Mouse (Mus musculus) CH12.LX (cell line): ENCODE data around the gene Prkce. TPM values are rescaled to one million over a fixed set of nuclear protein-coding genes. Genes with fewer than 3 reads are reported as not detected.

Source experiments
- DNase-seq: peaks from one replicate; pipeline ENCODE4 v3.0.0-alpha.2; 2013; ENCODE audit errors: extremely low read depth
- H3K27ac ChIP-seq: 2 replicates; pipeline ENCODE4 v1.5.1; 2012; ENCODE audit warnings: low read depth, mild to moderate bottlenecking, control low read depth, moderate library complexity; ENCODE audit not compliant: insufficient read depth
- H3K27me3 ChIP-seq: replicated peaks from 2 replicates; pipeline ENCODE3; 2012; ENCODE audit warnings: inconsistent platforms
- H3K36me3 ChIP-seq, 2 experiments: replicated peaks in 1 of 2; 2 replicates each; pipeline versions ENCODE3 to v1.6.1; 2012; ENCODE audit warnings: inconsistent platforms in 1 of 2, low read length in 1 of 2, mild to moderate bottlenecking in 1 of 2, mixed read lengths in 1 of 2, moderate library complexity in 1 of 2; ENCODE audit not compliant: control insufficient read depth in 1 of 2, insufficient read depth in 1 of 2
- H3K4me1 ChIP-seq, 2 experiments: 2 replicates each; pipeline ENCODE4 v1.6.1; 2012; ENCODE audit warnings: inconsistent platforms in 1 of 2, moderate library complexity in 1 of 2; ENCODE audit not compliant: insufficient read depth in 2 of 2, control insufficient read depth in 1 of 2
- H3K4me2 ChIP-seq: 2 replicates; pipeline ENCODE4 v1.6.1; 2012; ENCODE audit warnings: low read depth, mild to moderate bottlenecking, control low read depth; ENCODE audit not compliant: poor library complexity, insufficient read depth, severe bottlenecking
- H3K4me3 ChIP-seq, 3 experiments: fragments of 150-350 bp in 1 of 3; sonication (generic) in 1 of 3; replicated peaks in 1 of 3; 2 replicates each; pipeline versions ENCODE3 to v1.5.1; 2011 to 2012; ENCODE audit warnings: low read depth in 2 of 3, low read length in 2 of 3, mild to moderate bottlenecking in 2 of 3, moderate library complexity in 2 of 3, control low read depth in 1 of 3, improper control_type of control experiment in 1 of 3, inconsistent platforms in 1 of 3, mixed read lengths in 1 of 3; ENCODE audit not compliant: poor library complexity in 1 of 3
- H3K79me2 ChIP-seq: replicated peaks from 2 replicates; pipeline ENCODE4 v1.6.1; 2012; ENCODE audit warnings: mild to moderate bottlenecking, moderate library complexity; ENCODE audit not compliant: control insufficient read depth, poor library complexity, insufficient read depth, severe bottlenecking; ENCODE audit errors: extremely low read depth
- H3K9ac ChIP-seq: 2 replicates; pipeline ENCODE4 v1.6.1; 2012; ENCODE audit warnings: low read depth, mild to moderate bottlenecking, control low read depth, moderate library complexity; ENCODE audit not compliant: insufficient read depth
- H3K9me3 ChIP-seq: replicated peaks from 2 replicates; pipeline ENCODE3; 2012; ENCODE audit warnings: low read length, inconsistent platforms, mixed read lengths
- CHD1 ChIP-seq: IDR thresholded peaks from 2 replicates; pipeline ENCODE4 v1.6.1; 2012; ENCODE audit warnings: low read depth, low read length, improper control_type of control experiment, inconsistent platforms
- CHD2 ChIP-seq: IDR thresholded peaks from 2 replicates; pipeline ENCODE4 v1.6.1; 2011; ENCODE audit warnings: low read length, improper control_type of control experiment
- CTCF ChIP-seq, 2 experiments: IDR thresholded peaks in 1 of 2; conservative IDR thresholded peaks in 1 of 2; 2 replicates each; pipeline ENCODE4 v1.5.1; 2011 to 2012; ENCODE audit warnings: low read depth in 2 of 2, low read length in 2 of 2, improper control_type of control experiment in 1 of 2, inconsistent platforms in 1 of 2, mild to moderate bottlenecking in 1 of 2, moderate library complexity in 1 of 2
- EP300 ChIP-seq: IDR thresholded peaks from 2 replicates; pipeline ENCODE4 v1.6.1; 2011; ENCODE audit warnings: low read length, improper control_type of control experiment
- ETS1 ChIP-seq: conservative IDR thresholded peaks from 2 replicates; pipeline ENCODE4 v1.6.1; 2012; ENCODE audit warnings: low read depth, mild to moderate bottlenecking, inconsistent platforms, low read length, improper control_type of control experiment, moderate library complexity
- GABPA ChIP-seq: IDR thresholded peaks from 2 replicates; pipeline ENCODE4 v1.6.1; 2012; ENCODE audit warnings: low read depth, low read length, improper control_type of control experiment, inconsistent platforms; ENCODE audit not compliant: insufficient replicate concordance
- HCFC1 ChIP-seq: IDR thresholded peaks from 2 replicates; pipeline ENCODE4 v1.6.1; 2012; ENCODE audit warnings: low read depth, mild to moderate bottlenecking, inconsistent platforms, low read length, improper control_type of control experiment
- JUN ChIP-seq: IDR thresholded peaks from 2 replicates; pipeline ENCODE4 v1.6.1; 2011; ENCODE audit warnings: low read depth, mild to moderate bottlenecking, low read length, improper control_type of control experiment, moderate library complexity; ENCODE audit not compliant: insufficient read depth
- JUND ChIP-seq: conservative IDR thresholded peaks from 2 replicates; pipeline ENCODE4 v1.6.1; 2011; ENCODE audit warnings: low read depth, low read length, improper control_type of control experiment
- MAX ChIP-seq: IDR thresholded peaks from 2 replicates; pipeline ENCODE4 v1.6.1; 2011; ENCODE audit warnings: low read length, improper control_type of control experiment
- MAZ ChIP-seq: IDR thresholded peaks from 2 replicates; pipeline ENCODE4 v1.6.1; 2012; ENCODE audit warnings: low read depth, mild to moderate bottlenecking, inconsistent platforms, low read length, improper control_type of control experiment, moderate library complexity
- MEF2A ChIP-seq: IDR thresholded peaks from 2 replicates; pipeline ENCODE4 v1.6.1; 2014; ENCODE audit warnings: low read depth, mild to moderate bottlenecking, inconsistent platforms, low read length, improper control_type of control experiment, borderline replicate concordance
- MXI1 ChIP-seq: IDR thresholded peaks from 2 replicates; pipeline ENCODE4 v1.6.1; 2011; ENCODE audit warnings: mild to moderate bottlenecking, low read depth, low read length, improper control_type of control experiment
- NELFE ChIP-seq: IDR thresholded peaks from 2 replicates; pipeline ENCODE4 v1.6.1; 2011; ENCODE audit warnings: low read depth, low read length, improper control_type of control experiment
- POLR2AphosphoS2 ChIP-seq: IDR thresholded peaks from 2 replicates; pipeline ENCODE4 v1.6.1; 2011; ENCODE audit warnings: low read depth, low read length, improper control_type of control experiment
- RAD21 ChIP-seq: IDR thresholded peaks from 2 replicates; pipeline ENCODE4 v1.6.1; 2011; ENCODE audit warnings: low read depth, mild to moderate bottlenecking, low read length, improper control_type of control experiment, moderate library complexity
- SIN3A ChIP-seq: IDR thresholded peaks from 2 replicates; pipeline ENCODE4 v1.6.1; 2012; ENCODE audit warnings: low read length, improper control_type of control experiment, inconsistent platforms
- SMC3 ChIP-seq: IDR thresholded peaks from 2 replicates; pipeline ENCODE4 v1.6.1; 2011; ENCODE audit warnings: low read depth, low read length, improper control_type of control experiment
- TBP ChIP-seq: conservative IDR thresholded peaks from 2 replicates; pipeline ENCODE4 v1.6.1; 2011; ENCODE audit warnings: low read depth, low read length, improper control_type of control experiment
- TCF12 ChIP-seq: IDR thresholded peaks from 2 replicates; pipeline ENCODE4 v1.6.1; 2014; ENCODE audit warnings: low read depth, mild to moderate bottlenecking, inconsistent platforms, low read length, improper control_type of control experiment
- ZNF384 ChIP-seq: IDR thresholded peaks from 2 replicates; pipeline ENCODE4 v1.6.1; 2012; ENCODE audit warnings: low read depth, low read length, improper control_type of control experiment, inconsistent platforms
- dilution Hi-C: fragments of 300-500 bp; cut with MboI; formaldehyde crosslinking; loops from 2 replicates; pipeline ENCODE4 v1.14.3; 2020; ENCODE audit warnings: low sequenced_read_pairs; ENCODE audit not compliant: extremely low pct_unique_long_range_greater_than_20kb, extremely low pct_ligation_motif_present
- in situ Hi-C: fragments of 300-500 bp; cut with MboI; formaldehyde crosslinking; loops from 3 replicates; pipeline ENCODE4 v1.14.3; 2019; ENCODE audit warnings: low sequenced_read_pairs, low pct_ligation_motif_present, low pct_unique_long_range_greater_than_20kb, mixed read lengths
- polyA plus RNA-seq: library from polyadenylated mRNA; unstranded; fragments of >175 nt; gene quantifications from 2 replicates; pipeline ENCODE4 v1.2.1, GENCODE M21; 2012; ENCODE audit warnings: low read depth; ENCODE audit not compliant: insufficient read length
- total RNA-seq, 2 experiments: library from RNA; depleted of rRNA; stranded (reverse); fragments of 300-350 nt in 1 of 2; fragments of >200 nt in 1 of 2; gene quantifications; 2 replicates each; pipeline ENCODE4 v1.2.3; 2012 to 2014

Gene Prkce
- total and polyA plus RNA-seq, 3 experiments, result 4.1 to 13.2 (median 11.4) TPM

DNA sequence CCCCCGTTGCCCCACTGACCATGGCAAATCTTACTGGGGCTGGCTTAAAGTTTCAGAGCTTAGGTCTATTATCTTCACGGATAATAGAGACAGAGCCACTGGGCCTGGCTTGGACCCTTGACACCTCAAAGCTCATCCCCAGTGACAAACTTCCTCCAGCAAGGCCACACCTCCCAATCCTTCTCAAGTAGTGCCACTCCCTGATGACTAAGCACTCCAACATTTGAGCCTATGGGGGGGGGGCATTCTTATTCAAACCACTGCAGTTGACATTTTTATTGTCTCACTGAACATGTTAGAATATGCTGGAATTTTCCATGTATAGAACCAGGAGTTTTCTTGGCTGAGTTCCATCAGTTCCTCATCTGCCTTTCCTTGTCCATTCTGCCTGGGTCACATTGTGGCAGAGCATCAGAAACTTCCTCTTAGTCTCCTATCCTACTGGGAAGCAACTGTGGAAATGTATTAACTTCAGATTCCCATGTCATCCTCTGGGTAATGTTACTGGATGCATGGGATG lies 523.3 kb downstream of the Prkce start:
- dilution Hi-C loops (no loop called here), in situ Hi-C loops (no loop called here)
- H3K79me2 ChIP-seq, result no peaks in the 10 kb centered on the region
- no peaks in the 10 kb centered on the region for H3K4me1 ChIP-seq
- H3K36me3 ChIP-seq, result no peaks in the 10 kb centered on the region
- H3K4me3 ChIP-seq, result no peak overlapping the region
- DNase-seq, result no peak
- H3K9me3 ChIP-seq, result peaks cover 2% of the 10 kb centered on the region
- H3K27me3 ChIP-seq, result no peaks in the 10 kb centered on the region
- H3K27ac ChIP-seq, result no peak overlapping the region
- no peak for TF ChIP-seq CHD2
- TF ChIP-seq MEF2A, result no peak
- TF ChIP-seq MXI1, result no peak
- TF ChIP-seq RAD21, result no peak
- no peak for TF ChIP-seq JUND
- no peak for TF ChIP-seq TBP
- no peak for TF ChIP-seq MAX
- TF ChIP-seq TCF12, result no peak
- no peak for TF ChIP-seq CHD1
- TF ChIP-seq ZNF384, result no peak
- no peak for TF ChIP-seq MAZ
- no peak overlapping the region for H3K4me2 ChIP-seq
- no peak overlapping the region for H3K9ac ChIP-seq

DNA sequence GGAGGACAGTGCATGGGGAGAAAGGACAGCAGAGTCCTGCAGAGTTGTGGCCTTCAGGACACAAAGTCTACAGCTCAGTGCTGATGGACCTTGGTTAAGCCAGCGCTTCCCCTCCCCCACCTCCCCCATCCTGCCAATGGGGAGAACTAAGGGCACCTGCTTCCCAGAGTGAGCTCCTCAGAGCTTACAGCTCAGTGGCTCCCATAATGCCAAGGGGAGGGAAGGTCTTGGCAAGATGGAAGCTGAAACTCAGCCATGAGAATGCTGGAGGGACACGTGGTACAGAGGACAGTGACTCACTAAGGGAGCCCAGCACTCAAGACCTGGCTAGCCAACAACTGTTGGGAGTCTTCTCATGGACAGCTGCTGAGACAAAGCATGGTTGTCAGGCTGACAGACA lies 530.2 kb downstream of the Prkce start:
- Histone ChIP-seq H3K79me2 (no peaks in the 10 kb centered on the region), H3K36me3 (no peaks in the 10 kb centered on the region), H3K9ac (no peak overlapping the region), H3K9me3 (no peaks in the 10 kb centered on the region), H3K4me1 (peaks cover 0 to 9% of the 10 kb centered on the region in 2 experiments; a peak in 2 of 4 replicates), H3K27ac (no peak overlapping the region), H3K27me3 (no peaks in the 10 kb centered on the region), H3K4me2 (no peak overlapping the region), H3K4me3 (no peak overlapping the region)
- in situ Hi-C loops, result no loop called here
- TF ChIP-seq EP300, result no peak
- no peak for TF ChIP-seq CTCF (conservative IDR thresholded peaks at IDR 0.05 in 1 of 2, IDR thresholded peaks at IDR 0.05 in 1 of 2; ENCODE audit: low read depth in 2 of 2, low read length in 2 of 2)
- TF ChIP-seq SIN3A, result no peak
- TF ChIP-seq SMC3, result no peak
- TF ChIP-seq HCFC1, result no peak
- TF ChIP-seq NELFE, result no peak
- no peak for TF ChIP-seq ETS1
- no peak for TF ChIP-seq GABPA
- TF ChIP-seq JUN, result no peak
- no peak for TF ChIP-seq POLR2AphosphoS2
- dilution Hi-C loops, result no loop called here
- no peak for DNase-seq
